Mouse (Mus musculus) C2C12 (cell line): ENCODE data around the gene Pcbd2. TPM values are rescaled to one million over a fixed set of nuclear protein-coding genes. Genes with fewer than 3 reads are reported as not detected.
"Not testable (repeated sequence)": the region's sequence is repeated elsewhere in the genome, so short reads cannot be mapped to it uniquely, and the experiment has no call there.

Experiments
- H3K27me3 ChIP-seq: one replicate; pipeline ENCODE4 v1.6.1; 2011; ENCODE audit not compliant: control insufficient read depth, insufficient read depth, insufficient read length
- H3K36me3 ChIP-seq: one replicate; pipeline ENCODE4 v1.6.1; 2011; ENCODE audit not compliant: control insufficient read depth, insufficient read depth
- H3K4me3 ChIP-seq: one replicate; pipeline ENCODE4 v1.5.1; 2011; ENCODE audit warnings: mild to moderate bottlenecking, control low read depth; ENCODE audit not compliant: poor library complexity, insufficient read depth, severe bottlenecking
- H3K79me2 ChIP-seq: one replicate; pipeline ENCODE4 v1.6.1; 2011; ENCODE audit not compliant: control insufficient read depth, insufficient read depth
- H3K79me3 ChIP-seq: one replicate; pipeline ENCODE4 v1.6.1; 2011; ENCODE audit warnings: low read depth, control low read depth
- H3ac ChIP-seq: one replicate; pipeline ENCODE3; 2011; ENCODE audit warnings: low read depth; ENCODE audit not compliant: control insufficient read depth, insufficient read length
- CEBPB ChIP-seq: IDR thresholded peaks from one replicate; pipeline ENCODE4 v1.6.1; 2011; ENCODE audit warnings: low read depth, mild to moderate bottlenecking, control low read depth, moderate library complexity
- CTCF ChIP-seq: IDR thresholded peaks from one replicate; pipeline ENCODE4 v1.5.1; 2011; ENCODE audit not compliant: control insufficient read depth, insufficient read depth, insufficient read length
- FOSL1 ChIP-seq: IDR thresholded peaks from one replicate; pipeline ENCODE4 v1.8.0; 2011; ENCODE audit warnings: mild to moderate bottlenecking, low read length; ENCODE audit not compliant: poor library complexity, insufficient read depth, severe bottlenecking
- MAX ChIP-seq: IDR thresholded peaks from one replicate; pipeline ENCODE4 v1.6.1; 2011; ENCODE audit warnings: mild to moderate bottlenecking, control low read depth
- MYOD1 ChIP-seq: IDR thresholded peaks from one replicate; pipeline ENCODE4 v1.6.1; 2011; ENCODE audit warnings: low read depth; ENCODE audit not compliant: control insufficient read depth, insufficient read length
- MYOG ChIP-seq: IDR thresholded peaks from one replicate; pipeline ENCODE4 v1.6.1; 2011; ENCODE audit not compliant: control insufficient read depth, insufficient read length; ENCODE audit errors: extremely low read depth
- USF1 ChIP-seq: IDR thresholded peaks from one replicate; pipeline ENCODE4 v1.6.1; 2011; ENCODE audit warnings: low read depth, mild to moderate bottlenecking, control low read depth, moderate library complexity
- polyA plus RNA-seq: library from polyadenylated mRNA; unstranded; fragments of >200 nt; fragmentation: generic; extraction: Trizol; gene quantifications from one replicate; pipeline ENCODE4 v1.2.1, GENCODE M21; 2012; ENCODE audit warnings: missing spikeins

Pcbd2 gene
- polyA plus RNA-seq, 1 experiment = 41.0 TPM

GRCm38 (mm10) chr13:55692535-55693242 is 34.5 kb upstream of the Pcbd2 start, which contains the start of gene B230219D22Rik:
Gene B230219D22Rik (plus strand): TSS chr13:55693124.
- H3K4me3 ChIP-seq = peak within 1 kb of the TSS; percentile 76
- TF ChIP-seq FOSL1 (no peak), CEBPB (no peak), MYOD1 (peak; percentile 47), CTCF (no peak), USF1 (no peak), MAX (peak; percentile 81), MYOG (no peak)
- peaks cover 49% of the 10 kb centered on the region for H3K79me2 ChIP-seq
- H3K36me3 ChIP-seq = peaks cover 6% of the 10 kb centered on the region
- peaks cover 43% of the 10 kb centered on the region for H3K79me3 ChIP-seq
- H3ac ChIP-seq = peak within 1 kb of the TSS; percentile 73
- no peaks in the 10 kb centered on the region for H3K27me3 ChIP-seq

DNA sequence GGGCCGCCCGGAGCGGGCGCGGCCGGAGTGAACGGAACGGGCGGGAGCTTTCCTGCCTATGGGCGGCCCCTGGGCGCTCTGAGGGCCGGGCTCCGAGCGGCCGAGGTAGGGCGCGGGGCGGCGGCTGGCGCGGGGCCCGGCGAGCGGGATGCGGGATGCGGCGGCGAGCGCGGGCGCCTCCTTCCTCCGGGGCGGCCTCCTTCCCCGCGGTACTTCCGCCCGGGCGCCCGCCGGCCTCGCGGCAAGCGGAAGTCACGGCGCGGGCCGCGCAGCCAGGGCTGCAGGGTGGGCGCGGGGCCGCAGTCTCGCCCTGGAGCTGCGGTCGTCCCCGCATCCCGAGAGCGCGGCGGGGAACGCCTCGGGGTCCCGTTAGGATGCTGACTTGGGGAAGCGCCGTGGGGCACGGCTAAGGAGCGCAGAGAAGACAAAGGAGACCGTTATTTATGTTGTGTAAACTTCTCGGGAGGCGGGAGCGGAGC is 33.9 kb upstream of the Pcbd2 start:
- no peaks in the 10 kb centered on the region for H3K27me3 ChIP-seq
- TF ChIP-seq CEBPB = no peak
- no peak for TF ChIP-seq CTCF
- no peak for TF ChIP-seq FOSL1
- TF ChIP-seq USF1 = no peak
- no peak for TF ChIP-seq MYOG
- TF ChIP-seq MYOD1 = no peak
- TF ChIP-seq MAX = no peak
- peak overlapping the region; percentile 73 for H3ac ChIP-seq
- peaks cover 49% of the 10 kb centered on the region for H3K79me3 ChIP-seq
- peaks cover 54% of the 10 kb centered on the region for H3K79me2 ChIP-seq
- H3K4me3 ChIP-seq = peak overlapping the region; percentile 76
- H3K36me3 ChIP-seq = peaks cover 12% of the 10 kb centered on the region

- peak overlapping the region; percentile 70 for H3ac ChIP-seq
- no peaks in the 10 kb centered on the region for H3K27me3 ChIP-seq
- peaks cover 20% of the 10 kb centered on the region for H3K36me3 ChIP-seq
- peak overlapping the region; percentile 76 for H3K4me3 ChIP-seq
- peaks cover 57% of the 10 kb centered on the region for H3K79me3 ChIP-seq
- peaks cover 63% of the 10 kb centered on the region for H3K79me2 ChIP-seq
- TF ChIP-seq MYOG = no peak
- TF ChIP-seq CTCF = no peak
- TF ChIP-seq CEBPB = no peak
- TF ChIP-seq MYOD1 = no peak
- TF ChIP-seq MAX = no peak
- TF ChIP-seq FOSL1 = no peak
- TF ChIP-seq USF1 = no peak
Measured at GRCm38 (mm10) chr13:55694110-55694509, 33.1 kb upstream of the Pcbd2 start.

GRCm38 (mm10) chr13:55695989-55696388 is 31.2 kb upstream of the Pcbd2 start:
- H3K27me3 ChIP-seq, H3ac ChIP-seq, H3K4me3 ChIP-seq: not testable (repeated sequence)
- Histone ChIP-seq H3K79me2 (peaks cover 82% of the 10 kb centered on the region), H3K79me3 (peaks cover 73% of the 10 kb centered on the region), H3K36me3 (peaks cover 36% of the 10 kb centered on the region)

- H3K36me3 ChIP-seq = peaks cover 55% of the 10 kb centered on the region
- no peak for TF ChIP-seq CTCF
- TF ChIP-seq FOSL1 = no peak
- TF ChIP-seq MYOG = no peak
- no peak for TF ChIP-seq MYOD1
- no peak for TF ChIP-seq USF1
- TF ChIP-seq CEBPB = no peak
- TF ChIP-seq MAX = no peak
- H3ac ChIP-seq = no peak overlapping the region
- no peaks in the 10 kb centered on the region for H3K27me3 ChIP-seq
- H3K79me2 ChIP-seq = peaks cover 49% of the 10 kb centered on the region
- H3K4me3 ChIP-seq = no peak overlapping the region
- H3K79me3 ChIP-seq = peaks cover 37% of the 10 kb centered on the region
Measured at GRCm38 (mm10) chr13:55704301-55704700, 22.9 kb upstream of the Pcbd2 start.

- H3K79me2 ChIP-seq = peaks cover 25% of the 10 kb centered on the region
- H3K36me3 ChIP-seq = no peaks in the 10 kb centered on the region
- peaks cover 4% of the 10 kb centered on the region for H3K79me3 ChIP-seq
- no peak overlapping the region for H3K4me3 ChIP-seq
- TF ChIP-seq MAX (no peak), FOSL1 (no peak), CEBPB (no peak), USF1 (no peak), MYOG (no peak), CTCF (no peak), MYOD1 (no peak)
- no peaks in the 10 kb centered on the region for H3K27me3 ChIP-seq
- H3ac ChIP-seq = no peak overlapping the region
Measured at GRCm38 (mm10) chr13:55712846-55713245, 14.3 kb upstream of the Pcbd2 start.
